Mouse (Mus musculus) hindbrain, postnatal 0 days (tissue): Measurements from ENCODE around the gene Fam107b. TPM values are rescaled to one million over a fixed set of nuclear protein-coding genes. Genes with fewer than 3 reads are reported as not detected.
"Not testable (repeated sequence)": the region's sequence is repeated elsewhere in the genome, so short reads cannot be mapped to it uniquely, and the experiment has no call there.

Experiments used
- ATAC-seq: fragments of 200-750 bp; cut with Nextera tagmentation; 2 replicates; pipeline ENCODE4 v1.8.0; 2017; ENCODE audit warnings: mild to moderate bottlenecking, moderate TSS enrichment, moderate library complexity
- DNase-seq: peaks from one replicate; pipeline ENCODE4 v3.0.0-alpha.2; 2015; ENCODE audit warnings: low spot score
- H3K27ac ChIP-seq: fragments of 300-500 bp; sonication (generic); 2 replicates; pipeline ENCODE4 v1.5.1; 2014; ENCODE audit warnings: mild to moderate bottlenecking
- H3K27me3 ChIP-seq: fragments of 300-500 bp; sonication (generic); 2 replicates; pipeline ENCODE4 v1.6.1; 2014; ENCODE audit warnings: low read length, mixed read lengths; ENCODE audit not compliant: insufficient read depth
- H3K36me3 ChIP-seq: fragments of 300-500 bp; sonication (generic); 2 replicates; pipeline ENCODE4 v1.6.1; 2014; ENCODE audit warnings: low read length, mixed read lengths; ENCODE audit not compliant: insufficient read depth
- H3K4me1 ChIP-seq: fragments of 300-500 bp; sonication (generic); 2 replicates; pipeline ENCODE4 v1.6.1; 2014; ENCODE audit warnings: antibody characterized with exemption, low read length, mixed read lengths; ENCODE audit not compliant: insufficient read depth
- H3K4me2 ChIP-seq: fragments of 300-500 bp; sonication (generic); 2 replicates; pipeline ENCODE4 v1.6.1; 2014; ENCODE audit warnings: low read depth, mild to moderate bottlenecking, low read length, moderate library complexity, mixed read lengths
- H3K4me3 ChIP-seq: fragments of 300-500 bp; sonication (generic); 2 replicates; pipeline ENCODE4 v1.5.1; 2014; ENCODE audit warnings: low read length
- H3K9ac ChIP-seq: fragments of 300-500 bp; sonication (generic); replicated peaks from 2 replicates; pipeline ENCODE4 v1.6.1; 2014; ENCODE audit warnings: mild to moderate bottlenecking, low read length, moderate library complexity, mixed read lengths
- H3K9me3 ChIP-seq: fragments of 300-500 bp; sonication (generic); 2 replicates; pipeline ENCODE4 v1.6.1; 2016; ENCODE audit warnings: low read length, mixed read lengths
- CTCF ChIP-seq: IDR thresholded peaks from 2 replicates; pipeline ENCODE4 v1.5.1; 2016; ENCODE audit warnings: antibody characterized with exemption, control low read depth, low read depth
- WGBS: fragments of 180-500 bp; shearing (Covaris S2); extraction: QIAGEN DNeasy Blood & Tissue Kit; methylation state at CpG from one replicate; pipeline ENCODE4 v1.1.7; 2014; 5-methylcytosine and 5-hydroxymethylcytosine counted together
- polyA plus RNA-seq: library from polyadenylated mRNA; unstranded; fragments of >200 nt; fragmentation: Nextera tagmentation; extraction: Ambion mirVana; gene quantifications from 2 replicates; pipeline ENCODE4 v1.2.1, GENCODE M21; 2015
- total RNA-seq: library from RNA; depleted of rRNA; stranded (reverse); fragments of >200 nt; gene quantifications from 2 replicates; pipeline ENCODE4 v1.2.3, GENCODE M21; 2014

Fam107b gene
- total and polyA plus RNA-seq, 2 experiments from 2014 or later = 23.6 to 41.3 TPM

- H3K9ac ChIP-seq = no peak overlapping the region
- TF ChIP-seq CTCF = no peak
- H3K4me1 ChIP-seq = peaks cover 17% of the 10 kb centered on the region
- no peaks in the 10 kb centered on the region for H3K9me3 ChIP-seq
- DNase-seq = no peak
- ATAC-seq = no peak
- H3K4me2 ChIP-seq = no peak overlapping the region
- 87% methylated on average over 4 of the region's 4 CpGs for WGBS
- no peak overlapping the region for H3K4me3 ChIP-seq
- no peaks in the 10 kb centered on the region for H3K27me3 ChIP-seq
- H3K27ac ChIP-seq = no peak overlapping the region
- H3K36me3 ChIP-seq = no peaks in the 10 kb centered on the region
Measured at GRCm38 (mm10) chr2:3717847-3718246, 147.6 kb downstream of the Fam107b start.

GRCm38 (mm10) chr2:3719436-3720121, 149.3 kb downstream of the Fam107b start:
- H3K27me3 ChIP-seq, H3K4me2 ChIP-seq, ATAC-seq, H3K27ac ChIP-seq, H3K36me3 ChIP-seq, DNase-seq, H3K4me3 ChIP-seq, H3K9me3 ChIP-seq, H3K9ac ChIP-seq: not testable (repeated sequence)
- WGBS = 87% methylated on average over 5 of the region's 5 CpGs
- peaks cover 13% of the 10 kb centered on the region for H3K4me1 ChIP-seq

- 88% methylated on average over 5 of the region's 5 CpGs for WGBS
Measured at GRCm38 (mm10) chr2:3721107-3721506, 150.8 kb downstream of the Fam107b start.

GRCm38 (mm10) chr2:3721974-3722373, 151.7 kb downstream of the Fam107b start:
- TF ChIP-seq CTCF = no peak
- DNase-seq = no peak
- H3K4me3 ChIP-seq = no peak overlapping the region

More at GRCm38 (mm10) chr2:3721107-3721506, 150.8 kb downstream of the Fam107b start:
- no peak for DNase-seq
- TF ChIP-seq CTCF = no peak
- Histone ChIP-seq H3K4me2 (no peak overlapping the region), H3K36me3 (no peaks in the 10 kb centered on the region), H3K9ac (no peak overlapping the region), H3K27me3 (no peaks in the 10 kb centered on the region), H3K4me3 (no peak overlapping the region), H3K4me1 (0 out of 2 replicates have a peak, but pooled peaks cover 1% of the 10 kb centered on the region), H3K27ac (no peak overlapping the region), H3K9me3 (no peaks in the 10 kb centered on the region)
- ATAC-seq = no peak

GRCm38 (mm10) chr2:3723391-3724106, 153.3 kb downstream of the Fam107b start:
- no peak overlapping the region for H3K27ac ChIP-seq
- DNase-seq (no peak), ATAC-seq (no peak)
- no peak for TF ChIP-seq CTCF
- H3K9me3 ChIP-seq = no peaks in the 10 kb centered on the region
- no peaks in the 10 kb centered on the region for H3K36me3 ChIP-seq
- H3K9ac ChIP-seq = no peak overlapping the region
- 0 out of 2 replicates have a peak, but pooled peaks cover 6% of the 10 kb centered on the region for H3K4me1 ChIP-seq
- H3K4me2 ChIP-seq = no peak overlapping the region
- no peaks in the 10 kb centered on the region for H3K27me3 ChIP-seq
- H3K4me3 ChIP-seq = no peak overlapping the region
- WGBS = 84% methylated on average over 8 of the region's 8 CpGs

More at GRCm38 (mm10) chr2:3721974-3722373, 151.7 kb downstream of the Fam107b start:
- Histone ChIP-seq H3K36me3 (no peaks in the 10 kb centered on the region), H3K27ac (no peak overlapping the region), H3K9me3 (no peaks in the 10 kb centered on the region), H3K4me1 (0 out of 2 replicates have a peak, but pooled peaks cover 6% of the 10 kb centered on the region), H3K27me3 (no peaks in the 10 kb centered on the region), H3K4me2 (no peak overlapping the region), H3K9ac (no peak overlapping the region)
- ATAC-seq = no peak
- WGBS = 87% methylated on average over 6 of the region's 6 CpGs

- DNase-seq = peak; percentile 6
- ATAC-seq = no peak
- Histone ChIP-seq H3K27me3 (no peaks in the 10 kb centered on the region), H3K4me1 (peaks cover 20% of the 10 kb centered on the region), H3K4me2 (peak overlapping the region; percentile 30), H3K9ac (no peak overlapping the region), H3K36me3 (no peaks in the 10 kb centered on the region), H3K27ac (peak overlapping the region; percentile 56; the same call in 1 of the 2 replicates), H3K4me3 (no peak overlapping the region), H3K9me3 (no peaks in the 10 kb centered on the region)
- no peak for TF ChIP-seq CTCF
- 64% methylated on average over 13 of the region's 13 CpGs for WGBS
Measured at GRCm38 (mm10) chr2:3726501-3727078, 156.3 kb downstream of the Fam107b start.
